Mouse (Mus musculus): ENCODE measurements at regions not wholly inside any gene's neighbourhood (a gene's known extent, or its start where the extent isn't known, plus 50 kb on each side); places are given as distances from the start of the nearest gene placed in this dataset.

DNA sequence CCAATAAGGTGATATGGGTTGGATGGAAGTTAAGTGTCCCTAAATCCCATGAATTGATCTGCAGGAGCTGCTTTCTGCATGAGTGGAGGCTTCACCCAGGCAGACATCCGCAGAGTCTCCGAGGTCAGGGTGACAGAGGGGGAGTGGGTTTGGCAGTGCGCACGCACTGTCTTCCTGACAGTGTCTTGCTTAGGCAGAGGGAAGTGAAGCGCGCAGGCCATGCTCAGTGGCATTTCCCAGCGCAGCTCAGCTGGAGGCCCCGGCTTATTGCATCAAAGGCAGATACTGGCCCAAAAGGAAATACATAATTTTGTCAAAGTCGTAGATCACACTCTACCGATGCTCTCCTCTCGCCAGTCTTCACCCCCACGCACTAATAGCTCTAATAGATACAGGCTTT lies 252.7 kb upstream of the Dnajc24 start:
- DNase-seq (ENCODE audit: extremely low spot score, low read depth, low spot score), result no peak

GRCm38 (mm10) chr2:106234358-106234757 lies 231.0 kb upstream of the Dnajc24 start:
- DNase-seq (ENCODE audit: extremely low spot score, low read depth, low spot score), result no peak

DNA sequence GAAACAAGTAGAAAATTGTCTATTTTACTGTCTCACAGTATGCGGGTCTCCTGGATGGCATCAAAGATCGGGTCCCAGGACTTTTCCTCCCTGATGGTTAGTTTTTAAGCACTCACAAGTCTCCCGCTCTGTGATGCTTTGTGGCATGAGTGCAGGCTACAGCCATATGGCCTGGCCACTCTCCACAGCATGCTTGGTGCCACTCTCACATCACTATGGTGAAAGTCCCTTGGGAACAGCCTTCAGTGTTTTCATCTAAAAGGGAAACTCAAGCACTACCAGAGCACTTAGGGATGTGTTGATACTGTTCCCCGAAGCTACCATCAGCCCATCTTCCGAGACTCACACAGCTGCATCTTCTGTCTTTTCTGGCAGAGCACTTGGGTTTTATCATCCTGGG lies 227.8 kb upstream of the Dnajc24 start:
- DNase-seq (ENCODE audit: extremely low spot score, low read depth, low spot score), result no peak

DNA sequence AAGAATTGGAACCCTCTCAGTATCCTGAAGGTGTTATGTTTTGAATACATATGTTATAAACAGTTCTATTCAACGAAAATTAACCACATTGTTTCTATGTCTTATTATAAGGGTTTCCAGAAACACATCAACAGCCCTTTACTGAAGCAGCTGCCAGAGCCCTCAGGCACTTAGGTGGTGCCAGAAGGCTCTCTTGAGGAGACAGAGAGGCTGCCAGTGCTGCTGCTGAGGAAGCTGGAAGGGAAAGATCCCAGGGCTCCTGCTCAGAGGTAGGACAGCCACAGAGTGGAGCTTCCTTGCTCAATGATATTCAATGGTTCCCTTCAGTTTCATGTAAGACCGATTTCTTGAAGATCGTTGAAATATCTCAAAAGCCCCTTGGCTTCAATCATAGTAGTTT lies 226.7 kb upstream of the Dnajc24 start:
- no peak for DNase-seq (ENCODE audit: extremely low spot score, low read depth, low spot score)

- no peak for DNase-seq (ENCODE audit: extremely low spot score, low read depth, low spot score)
Measured at GRCm38 (mm10) chr2:106228249-106228648, 224.9 kb upstream of the Dnajc24 start.

DNA sequence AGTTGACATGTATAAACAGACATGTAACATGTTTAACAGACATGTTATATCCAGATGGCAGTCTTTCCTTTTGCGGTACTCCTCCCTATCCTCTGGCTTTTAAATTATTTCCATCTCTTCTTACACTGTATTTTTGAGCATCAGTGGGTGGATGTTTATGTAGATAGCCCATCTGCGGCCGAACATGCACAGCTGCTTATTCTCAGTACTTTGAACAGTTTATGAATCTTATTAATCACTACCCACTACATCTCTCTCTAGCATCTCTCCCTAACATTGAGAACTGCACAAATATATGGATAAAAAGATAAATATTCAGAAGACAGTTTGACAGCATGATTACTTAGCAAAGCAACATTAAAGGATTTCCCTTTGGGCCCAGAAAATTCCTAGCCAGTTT lies 212.8 kb upstream of the Dnajc24 start:
- DNase-seq (ENCODE audit: extremely low spot score, low read depth, low spot score), result no peak

DNA sequence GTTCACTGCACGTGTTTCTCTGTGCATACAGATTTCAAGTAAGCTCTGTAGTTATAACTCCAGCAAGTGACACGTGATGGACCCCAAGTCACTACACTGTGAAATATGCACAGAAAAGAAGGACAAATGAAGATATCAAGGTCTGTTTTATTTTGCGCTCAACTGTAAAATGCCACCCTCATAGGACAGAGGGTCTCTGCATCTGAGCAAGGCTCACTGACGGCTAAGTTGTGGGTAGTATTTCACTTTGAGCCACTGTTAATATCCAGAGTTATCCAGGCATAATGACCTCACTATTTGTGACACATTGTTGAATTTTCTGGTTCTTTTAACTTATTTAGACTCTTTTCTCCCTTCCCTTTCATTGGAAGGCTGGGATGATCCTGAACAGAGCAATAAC lies 210.4 kb upstream of the Dnajc24 start:
- DNase-seq (ENCODE audit: extremely low spot score, low read depth, low spot score), result no peak

DNA sequence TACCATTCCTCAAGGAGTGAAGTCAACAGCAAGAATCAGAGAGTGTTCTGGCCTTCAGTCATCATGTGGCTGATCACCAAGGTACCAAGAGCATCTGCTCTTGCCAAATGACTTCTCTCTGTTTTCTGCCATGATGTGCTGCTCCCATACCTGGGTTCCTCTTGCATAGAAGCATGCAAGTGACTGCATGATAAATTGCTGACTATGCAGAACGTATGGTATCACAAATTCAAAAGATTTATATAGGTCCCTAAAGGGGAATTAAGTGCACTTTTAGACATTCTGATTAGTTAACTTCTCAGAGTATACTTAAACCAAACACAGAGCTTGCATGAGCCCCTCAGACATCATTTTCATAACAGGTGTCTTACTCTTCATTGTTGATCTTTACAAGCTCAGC lies 207.4 kb upstream of the Dnajc24 start:
- no peak for DNase-seq (ENCODE audit: extremely low spot score, low read depth, low spot score)

- no peak for DNase-seq (ENCODE audit: extremely low spot score, low read depth, low spot score)
Measured at GRCm38 (mm10) chr2:106208767-106209250, 205.5 kb upstream of the Dnajc24 start.

- DNase-seq (ENCODE audit: extremely low spot score, low read depth, low spot score), result no peak
Measured at GRCm38 (mm10) chr2:106200130-106200529, 196.8 kb upstream of the Dnajc24 start.

- DNase-seq (ENCODE audit: extremely low spot score, low read depth, low spot score), result no peak
Measured at GRCm38 (mm10) chr2:106195170-106195569, 191.8 kb upstream of the Dnajc24 start.

DNA sequence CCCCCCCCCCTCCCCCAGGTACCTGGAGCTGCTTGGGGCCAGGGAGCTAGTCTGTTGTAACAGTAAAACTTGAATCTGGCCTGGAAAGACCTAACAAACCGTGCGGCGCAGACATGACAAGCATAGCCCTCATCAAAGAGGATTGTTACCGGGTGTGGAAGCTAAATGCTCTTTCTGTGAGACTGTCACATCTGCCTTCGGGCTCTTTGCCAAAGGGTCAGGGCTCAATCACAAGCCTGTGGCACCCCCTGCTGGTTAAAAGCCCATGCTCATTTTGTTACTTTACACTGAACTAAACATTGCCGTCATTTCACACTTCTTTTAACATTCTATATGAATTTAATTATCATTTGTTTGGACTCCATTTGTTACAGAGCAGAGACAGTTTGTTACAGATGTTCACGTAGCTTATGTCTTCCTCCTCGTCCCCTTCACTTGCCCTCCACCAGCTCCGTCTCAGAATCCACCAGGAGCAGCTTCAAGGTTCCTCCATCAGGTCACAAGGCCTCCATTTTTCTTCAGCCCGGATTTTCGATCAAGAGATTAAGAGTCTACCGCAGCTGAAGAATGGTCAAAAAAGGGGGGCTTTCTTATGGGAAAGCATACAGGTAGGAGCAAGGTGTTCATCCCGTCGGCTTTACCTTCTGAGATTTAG lies 191.1 kb upstream of the Dnajc24 start:
- peak; percentile 76 for DNase-seq (ENCODE audit: extremely low spot score, low read depth, low spot score)

DNA sequence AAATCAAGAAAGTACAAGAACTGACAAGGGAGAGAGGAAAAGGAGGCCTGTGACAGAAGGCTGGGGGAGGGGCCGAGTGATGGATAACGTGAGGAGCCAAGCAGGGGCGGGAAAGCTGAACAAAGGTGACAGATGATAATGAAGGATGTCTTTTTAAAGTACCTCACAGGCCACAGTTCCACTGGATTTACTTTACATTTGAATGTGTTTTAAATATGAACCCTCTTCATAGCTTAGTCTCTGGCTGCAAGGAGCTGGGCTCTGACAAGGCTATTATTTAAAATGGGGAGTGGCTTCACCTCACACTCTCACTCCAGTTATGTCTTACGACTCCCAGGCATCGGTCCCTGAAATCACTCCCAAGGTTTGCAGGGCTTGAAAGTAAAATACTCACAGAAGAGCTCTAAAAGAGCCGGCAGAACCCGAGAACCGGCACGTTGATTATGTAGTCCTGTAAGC lies 190.6 kb upstream of the Dnajc24 start:
- no peak for DNase-seq (ENCODE audit: extremely low spot score, low read depth, low spot score)

- DNase-seq (ENCODE audit: extremely low spot score, low read depth, low spot score), result no peak
Measured at GRCm38 (mm10) chr2:106190579-106191322, 187.4 kb upstream of the Dnajc24 start.

DNA sequence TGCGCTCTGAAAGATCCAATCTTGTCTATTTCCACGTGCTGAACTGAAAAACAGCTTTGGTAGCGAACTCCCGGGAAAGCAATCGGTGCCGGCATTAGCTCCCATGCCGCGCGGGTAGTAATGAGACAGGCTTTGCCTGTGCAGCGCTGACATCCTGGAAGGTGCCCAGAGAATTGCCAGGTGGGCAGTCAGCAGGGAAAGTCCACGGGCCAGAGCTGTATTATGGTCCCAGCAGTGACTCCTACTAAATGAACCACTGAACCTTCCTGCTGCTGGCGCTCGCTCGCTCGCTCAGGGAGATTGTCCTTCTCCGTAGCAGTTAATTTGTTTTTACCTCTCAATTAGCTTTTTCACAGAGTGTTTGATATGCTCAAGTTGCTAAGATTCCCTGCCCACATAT lies 180.3 kb upstream of the Dnajc24 start:
- DNase-seq (ENCODE audit: extremely low spot score, low read depth, low spot score), result no peak

GRCm38 (mm10) chr2:106182051-106182450 lies 178.7 kb upstream of the Dnajc24 start:
- DNase-seq (ENCODE audit: extremely low spot score, low read depth, low spot score), result no peak

DNA sequence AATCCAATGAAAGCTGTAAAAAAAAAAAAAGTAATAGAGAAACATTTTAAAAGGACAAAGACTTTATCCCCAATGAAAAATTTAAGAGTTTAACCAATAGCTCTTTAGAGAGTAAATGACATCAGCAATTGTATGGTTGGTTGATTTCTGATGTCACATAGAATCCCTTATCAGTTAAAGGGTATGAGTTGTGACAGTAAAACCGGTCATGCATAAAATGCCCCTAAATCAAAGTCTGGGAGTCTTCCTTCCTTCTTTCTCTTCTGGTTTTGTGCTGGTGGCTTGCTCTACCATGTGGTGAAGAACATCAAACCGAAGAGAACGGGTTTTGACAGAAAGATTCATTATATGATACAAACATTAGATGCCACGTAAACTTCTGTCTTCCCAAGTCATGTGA lies 159.3 kb upstream of the Dnajc24 start:
- DNase-seq (ENCODE audit: extremely low spot score, low read depth, low spot score), result no peak

GRCm38 (mm10) chr2:106161877-106162276 lies 158.5 kb upstream of the Dnajc24 start:
- no peak for DNase-seq (ENCODE audit: extremely low spot score, low read depth, low spot score)

DNA sequence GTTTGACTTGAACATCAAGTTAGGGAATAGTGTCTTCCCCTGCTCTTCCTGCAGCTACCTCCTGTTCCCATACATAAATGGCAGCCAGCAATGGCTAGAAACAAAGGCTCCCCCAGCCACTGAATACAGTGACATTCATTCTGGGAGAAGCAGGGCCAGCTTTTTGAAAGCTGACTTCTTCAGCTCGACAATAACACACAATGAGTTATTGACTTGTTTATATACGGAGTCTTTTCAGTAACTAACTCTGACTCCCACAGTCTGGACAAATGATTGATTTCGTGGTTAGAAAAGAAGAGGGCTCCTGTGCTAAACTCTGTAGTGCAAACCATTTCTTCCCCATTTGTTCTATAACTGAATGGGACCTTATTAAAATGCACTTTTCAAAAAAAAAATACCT lies 146.4 kb upstream of the Dnajc24 start:
- DNase-seq (ENCODE audit: extremely low spot score, low read depth, low spot score), result no peak

GRCm38 (mm10) chr2:106140931-106141330 lies 137.6 kb upstream of the Dnajc24 start:
- no peak for DNase-seq (ENCODE audit: extremely low spot score, low read depth, low spot score)

- no peak for DNase-seq (ENCODE audit: extremely low spot score, low read depth, low spot score)
Measured at GRCm38 (mm10) chr2:106101002-106101401, 97.7 kb upstream of the Dnajc24 start.

DNA sequence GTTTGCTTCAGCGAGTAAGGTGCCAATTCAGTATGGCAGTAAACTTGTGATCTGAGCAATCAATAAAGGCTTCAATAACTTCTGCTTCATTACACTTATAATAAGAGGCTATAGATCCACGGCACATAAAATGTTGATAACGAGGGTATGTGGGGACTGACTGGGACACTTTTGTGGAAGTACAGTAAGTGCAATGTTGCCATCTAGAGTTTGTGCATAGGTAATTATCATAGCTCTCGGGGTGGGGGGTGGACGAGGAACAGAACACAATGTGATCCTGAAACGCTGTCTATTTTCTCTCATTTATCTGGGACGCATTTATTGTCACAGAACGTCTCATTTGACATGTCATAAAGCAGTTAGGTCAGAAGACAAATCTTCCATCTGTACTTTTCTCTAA lies 82.8 kb upstream of the Dnajc24 start:
- no peak for DNase-seq (ENCODE audit: extremely low spot score, low read depth, low spot score)
